Mouse (Mus musculus) lung, postnatal 0 days (tissue): ENCODE measurements at regions not wholly inside any gene's neighbourhood (a gene's known extent, or its start where the extent isn't known, plus 50 kb on each side); places are given as distances from the start of the nearest gene placed in this dataset.

ENCODE experiments used
- CTCF ChIP-seq: IDR thresholded peaks from 2 replicates; pipeline ENCODE4 v1.5.1; 2016; ENCODE audit warnings: antibody characterized with exemption, mild to moderate bottlenecking
- EP300 ChIP-seq: IDR thresholded peaks from 2 replicates; pipeline ENCODE4 v1.6.1; 2016; ENCODE audit warnings: antibody characterized with exemption, mild to moderate bottlenecking, control low read depth

DNA sequence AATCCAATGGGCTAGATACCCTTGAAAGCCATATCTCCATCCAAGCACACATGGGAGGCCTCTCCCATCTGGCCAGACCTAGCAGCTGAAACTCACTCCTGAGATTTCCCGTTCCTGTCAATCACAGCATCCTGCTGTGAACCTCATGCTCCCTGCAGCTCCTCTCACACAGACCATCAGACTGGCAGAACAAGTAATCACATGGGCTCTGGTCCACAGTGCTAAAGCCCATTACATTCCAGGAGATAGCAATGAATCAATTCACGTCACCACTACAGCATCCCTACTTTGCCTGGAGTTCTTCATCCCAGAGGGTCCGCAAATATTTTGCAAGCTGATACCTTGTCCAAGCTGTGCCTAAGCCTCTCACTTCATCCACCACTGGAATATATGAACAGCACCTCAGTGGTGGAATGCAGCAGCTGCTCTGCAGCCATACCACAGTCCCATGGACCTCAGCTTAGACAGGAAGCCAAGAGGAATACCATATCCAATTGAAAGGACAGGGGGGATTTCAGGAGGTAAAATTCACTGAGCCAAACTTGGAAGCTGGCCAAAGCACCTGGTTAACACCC, 99.2 kb upstream of the Spag17 start:
- no peak for TF ChIP-seq CTCF
- TF ChIP-seq EP300: no peak
